Mouse (Mus musculus) thymus, postnatal 25 days (tissue): ENCODE data around the gene Drc3.
A peak's percentile ranks its signal among the peaks of the same experiment; 100 is the strongest.
"Not testable (repeated sequence)": the region's sequence is repeated elsewhere in the genome, so short reads cannot be mapped to it uniquely, and the experiment has no call there.

Source experiments
- DNase-seq: peaks from one replicate; pipeline ENCODE4 v3.0.0; 2022

Drc3 gene

GRCm38 (mm10) chr11:60406606-60407005, 53.5 kb downstream of the Drc3 start:
- DNase-seq, result no peak

DNA sequence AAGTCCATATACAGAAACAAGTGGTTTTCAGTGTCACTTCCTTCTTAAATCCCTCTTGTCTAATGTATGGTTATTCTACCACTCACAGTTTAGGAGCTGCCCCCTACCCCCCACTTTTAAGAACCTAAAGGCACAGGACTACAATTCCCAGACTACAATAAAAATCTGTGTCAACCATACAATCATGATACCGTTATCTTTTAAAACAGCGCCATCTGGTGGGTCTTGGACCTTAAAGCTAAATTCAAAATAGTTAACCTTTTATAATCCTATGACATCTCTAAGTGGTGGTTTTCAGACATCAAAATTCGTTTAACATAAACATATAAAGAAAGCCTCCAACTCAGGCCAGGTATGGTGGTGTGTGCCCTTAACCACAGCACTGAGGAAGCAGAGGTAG, 59.0 kb downstream of the Drc3 start:
- DNase-seq, result peak; percentile 60

DNA sequence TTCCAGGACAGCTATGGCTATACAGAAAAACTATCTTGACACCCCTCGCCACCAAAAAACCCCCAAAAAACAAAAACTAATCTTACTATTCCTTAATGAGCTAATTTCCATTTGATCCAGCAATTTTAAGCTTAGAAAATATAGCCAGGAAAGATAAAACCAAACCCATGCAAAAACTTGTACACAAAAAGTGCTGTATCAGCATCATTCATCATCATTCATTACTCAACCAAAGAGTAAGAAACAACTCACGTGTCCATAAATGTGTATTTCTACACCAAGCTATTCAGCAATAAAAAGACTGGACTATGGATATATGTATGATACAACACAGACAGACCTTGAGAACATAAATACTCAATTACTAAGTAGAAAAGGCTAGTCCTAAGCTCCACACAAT, 59.8 kb downstream of the Drc3 start:
- no peak for DNase-seq

DNA sequence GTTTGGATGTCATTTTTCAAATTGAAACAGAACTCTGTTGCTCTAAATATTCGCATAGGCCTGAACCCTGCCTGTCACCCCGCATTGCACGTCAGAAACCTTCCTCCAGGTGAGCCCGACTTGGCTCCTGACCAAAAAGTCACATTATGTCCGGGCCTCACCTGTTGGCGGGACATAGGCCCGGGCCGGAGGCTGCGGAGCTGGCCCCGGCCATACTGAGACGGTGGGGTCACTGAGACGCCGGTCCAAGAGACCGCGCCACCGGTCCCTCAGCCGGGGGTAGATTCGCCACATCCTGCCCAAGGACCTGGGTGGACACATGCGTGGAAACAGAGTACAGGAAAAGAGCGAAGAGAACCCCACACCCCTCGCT, 63.4 kb downstream of the Drc3 start:
- DNase-seq, result no peak

DNA sequence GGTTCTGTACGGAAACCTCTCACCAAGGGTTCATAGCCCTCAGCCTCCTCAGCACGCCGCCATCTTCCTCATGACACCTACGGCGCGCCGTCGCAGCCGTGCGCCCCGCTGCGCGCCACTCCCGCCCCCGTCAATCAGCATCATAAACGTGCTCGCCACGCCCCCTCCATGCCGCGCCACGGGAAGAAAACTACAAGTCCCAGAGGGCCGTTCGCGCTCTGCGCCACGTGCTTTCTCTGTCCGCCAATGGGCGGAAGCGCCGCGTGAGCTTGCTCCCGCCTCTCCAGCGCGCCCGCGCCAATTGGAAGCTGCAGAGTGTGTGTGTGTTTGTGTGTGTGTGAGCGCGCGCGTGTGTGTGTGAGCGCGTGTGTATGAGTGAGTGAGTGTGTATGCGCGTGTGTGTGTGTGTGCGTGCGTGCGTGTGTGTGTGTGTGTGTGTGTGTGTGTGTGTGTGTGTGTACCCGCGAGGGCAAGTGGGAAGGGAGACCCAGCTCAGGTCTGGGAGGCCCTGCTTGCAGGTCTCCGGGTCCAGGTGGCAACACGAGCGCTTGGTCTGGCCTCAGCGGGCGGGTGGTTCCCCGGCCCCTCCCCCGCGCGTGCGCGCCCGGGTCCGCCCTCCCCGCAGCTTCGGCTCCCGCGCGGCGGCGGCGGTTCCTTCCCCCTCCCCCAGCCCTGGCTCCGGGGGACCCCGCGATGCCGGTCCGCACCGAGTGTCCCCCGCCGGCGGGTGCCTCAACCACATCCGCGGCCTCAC, 64.0 kb downstream of the Drc3 start, which contains the start of gene Gid4:
Gene Gid4 (plus strand): TSS at position 183 of the 754 bp plus-strand sequence.
- peak; percentile 99 for DNase-seq

DNA sequence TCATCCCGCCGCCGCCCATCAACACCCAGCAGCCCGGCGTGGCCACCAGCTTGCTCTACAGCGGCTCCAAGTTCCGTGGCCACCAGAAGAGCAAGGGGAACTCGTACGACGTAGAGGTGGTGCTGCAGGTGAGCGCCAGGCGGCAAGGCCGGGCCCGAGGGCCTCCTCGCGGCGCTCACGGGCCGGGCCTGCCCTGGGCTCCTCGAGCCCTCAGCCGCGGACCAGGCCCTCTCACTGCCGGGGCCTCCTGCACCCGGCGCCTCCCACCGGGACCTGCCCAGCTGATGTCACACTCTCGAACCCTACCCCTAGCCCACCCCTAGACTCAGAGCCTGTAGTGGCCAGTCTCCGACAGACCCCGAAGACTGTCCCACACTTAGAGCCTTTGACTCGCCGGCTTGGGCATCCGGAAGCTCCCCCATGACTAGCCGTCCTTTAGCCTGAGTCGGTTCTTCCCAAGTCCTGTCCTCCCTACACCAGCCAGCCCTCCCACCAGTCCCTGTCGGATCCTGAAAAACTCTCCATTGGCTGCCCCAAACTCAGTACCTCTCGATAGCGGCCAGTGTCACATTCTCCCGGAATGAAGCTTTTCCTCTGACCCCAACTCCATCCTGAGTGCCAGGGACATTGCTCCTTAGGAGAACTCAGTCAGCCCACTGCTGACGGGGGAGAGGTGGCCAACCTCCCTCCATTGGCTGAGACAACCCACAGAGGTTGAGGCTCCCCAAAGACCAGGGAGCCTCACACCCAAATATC, 64.8 kb downstream of the Drc3 start, which contains the start of gene Atpaf2:
Gene Atpaf2 (minus strand): TSS at position 741 of the 756 bp plus-strand sequence.
- DNase-seq, result no peak

DNA sequence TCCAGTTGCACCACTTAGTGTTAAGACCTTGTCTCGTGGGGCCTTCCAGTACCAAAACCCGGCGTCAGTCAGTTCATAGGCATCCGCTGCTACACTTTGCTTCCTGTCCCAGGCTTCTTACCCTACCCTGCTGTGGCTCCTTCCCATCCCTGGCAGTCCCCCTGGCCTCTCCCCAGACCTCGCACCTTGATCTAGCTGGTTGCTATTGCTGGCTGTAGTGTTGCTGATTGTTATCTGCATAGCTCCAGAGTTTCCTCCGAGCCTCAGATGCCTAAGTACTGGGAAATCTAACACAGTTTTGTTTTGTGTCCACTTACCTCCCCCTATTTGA, 65.3 kb downstream of the Drc3 start:
- peak; percentile 27 for DNase-seq

DNA sequence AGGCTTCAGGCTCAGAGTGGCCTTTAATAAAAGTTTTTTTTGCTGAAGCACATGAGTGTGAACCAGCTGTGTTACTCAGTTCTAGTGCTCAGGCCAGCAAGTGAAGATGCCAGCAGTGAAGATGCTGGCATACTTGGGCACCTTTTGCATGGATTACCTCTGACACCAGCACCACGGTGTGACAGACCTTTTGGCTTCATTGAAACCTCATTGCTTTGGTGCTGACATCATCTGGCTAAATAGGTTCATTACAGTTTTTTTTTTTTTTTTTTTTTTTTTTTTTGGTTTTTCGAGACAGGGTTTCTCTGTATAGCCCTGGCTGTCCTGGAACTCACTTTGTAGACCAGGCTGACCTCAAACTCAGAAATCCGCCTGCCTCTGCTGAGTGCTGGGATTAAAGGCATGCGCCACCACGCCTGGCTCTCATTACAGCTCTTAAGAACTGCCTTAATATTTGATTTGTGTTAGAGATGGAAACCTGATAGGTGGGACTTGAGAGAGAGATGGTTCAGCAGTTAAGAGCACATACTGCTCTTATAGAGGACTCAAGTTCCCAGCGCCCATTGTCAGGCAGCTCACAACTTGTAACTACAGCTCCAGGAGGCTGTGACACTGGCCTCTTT, 69.0 kb downstream of the Drc3 start:
- no peak for DNase-seq

DNA sequence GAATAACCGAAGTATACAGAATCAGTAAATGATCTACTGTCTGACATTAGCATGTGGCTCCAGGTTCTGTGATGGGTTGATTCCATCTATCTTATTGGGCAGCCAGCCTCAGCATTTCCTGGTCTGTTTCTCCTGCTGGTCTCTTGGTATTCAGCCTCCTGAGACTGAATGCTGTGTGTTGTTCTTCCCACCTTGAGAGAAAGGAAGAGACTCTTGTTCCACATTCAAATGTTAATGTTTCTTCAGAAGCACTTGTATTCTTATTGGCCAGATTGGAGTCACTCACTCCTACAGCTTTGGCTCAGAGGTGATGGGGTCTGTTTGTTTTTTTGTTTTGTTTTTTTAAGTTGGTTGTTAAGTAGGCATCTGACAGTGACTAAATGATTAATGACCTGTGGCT, 69.9 kb downstream of the Drc3 start:
- no peak for DNase-seq

GRCm38 (mm10) chr11:60426417-60426816, 73.3 kb downstream of the Drc3 start:
- DNase-seq, result no peak

DNA sequence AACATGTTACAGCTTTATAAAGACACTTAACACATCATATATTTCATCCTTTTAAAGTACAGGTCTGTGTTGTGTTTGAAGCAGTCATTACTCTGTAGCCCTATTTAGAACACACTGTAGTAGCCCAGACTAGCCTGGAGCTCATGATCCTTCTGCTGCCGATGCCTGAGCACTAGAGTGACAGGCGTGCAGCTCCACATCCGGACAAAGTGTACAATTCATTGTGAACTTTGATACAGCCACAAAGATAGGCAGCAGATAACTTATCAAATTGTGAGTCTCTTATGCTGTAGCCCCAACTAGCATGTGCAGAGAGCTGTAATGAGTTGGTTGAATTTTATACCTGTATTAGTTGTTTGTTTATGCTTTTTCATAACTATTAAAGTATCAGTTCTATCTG, 74.5 kb downstream of the Drc3 start:
- no peak for DNase-seq

DNA sequence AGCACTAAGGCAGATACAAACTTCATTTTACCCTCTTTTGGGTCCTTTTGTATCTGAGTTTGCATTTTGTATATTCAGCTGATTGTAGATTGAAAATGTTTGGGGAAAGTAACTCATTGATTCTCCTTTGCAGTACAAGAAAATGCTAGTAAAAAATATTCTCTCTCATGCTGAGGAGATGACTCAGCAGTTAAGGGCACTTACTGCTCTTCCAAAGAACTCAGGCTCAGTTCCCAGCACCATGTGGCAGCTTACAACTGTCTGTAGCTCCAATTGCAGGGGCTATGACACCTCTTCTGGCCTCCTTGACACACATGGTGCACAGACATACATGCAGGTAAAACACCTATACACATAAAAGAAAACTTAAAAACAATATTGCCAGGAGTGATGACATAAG, 80.4 kb downstream of the Drc3 start:
- no peak for DNase-seq

- DNase-seq, result no peak
Observed at GRCm38 (mm10) chr11:60435133-60435532, 82.0 kb downstream of the Drc3 start.

DNA sequence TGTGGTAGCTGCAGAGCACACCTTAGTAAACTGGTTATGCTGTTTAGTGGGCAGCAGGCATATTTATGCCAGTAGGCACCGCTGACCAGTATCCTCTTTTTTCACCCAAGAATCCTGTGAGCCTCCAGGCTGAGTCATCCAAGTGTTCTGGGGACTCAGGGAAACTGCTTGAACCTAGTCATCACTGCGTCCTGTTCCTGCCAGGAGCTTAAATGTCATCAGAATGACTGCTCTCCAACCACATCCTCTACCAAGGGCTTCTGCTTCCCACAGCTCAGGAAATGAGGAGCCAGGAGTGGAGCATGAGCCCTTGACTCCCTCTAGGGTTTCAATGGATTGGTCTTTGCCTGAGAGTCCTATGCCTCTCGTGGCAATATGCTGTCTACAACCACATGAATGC, 83.5 kb downstream of the Drc3 start:
- DNase-seq, result no peak

- DNase-seq, result not testable (repeated sequence)
Observed at GRCm38 (mm10) chr11:60439621-60440020, 86.5 kb downstream of the Drc3 start.

- DNase-seq, result no peak
Observed at GRCm38 (mm10) chr11:60440176-60440575, 87.0 kb downstream of the Drc3 start.

DNA sequence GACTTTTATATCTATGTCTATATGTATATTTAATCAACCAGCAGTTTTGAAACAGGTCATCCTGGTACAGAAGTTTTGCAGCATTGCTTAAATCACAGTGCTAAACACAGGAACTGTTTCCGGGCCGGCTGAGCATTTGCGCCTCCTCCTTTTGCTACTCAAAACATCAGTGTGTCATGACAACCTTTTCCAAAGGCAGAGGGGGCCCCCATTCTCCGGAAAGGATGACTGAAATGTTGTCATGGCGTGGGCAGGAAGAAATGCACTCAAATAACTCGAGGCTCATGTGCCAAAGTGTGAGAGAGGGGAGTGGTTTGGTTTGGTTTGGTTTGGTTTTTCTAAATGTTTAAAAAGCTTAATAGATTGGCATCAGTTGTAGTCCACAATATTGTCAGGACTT, 89.8 kb downstream of the Drc3 start:
- no peak for DNase-seq
